ENCODE assay signal across 12 mouse cellular contexts in genomic region chr10:111171246-111171934, GRCm38 (mm10). TPM values are rescaled to one million over a fixed set of nuclear protein-coding genes. Genes with fewer than 3 reads are reported as not detected.
A peak's percentile ranks its signal among the peaks of the same experiment; 100 is the strongest.
DNase-seq lines count a peak whose midpoint lies in the region; ATAC-seq and TF ChIP-seq lines count a peak whose summit lies in the region.
"Had no signal": no experiment of that assay in that cellular context is flagged by ENCODE, and none has a peak within 500 bp of the region (broad histone marks: within the 10 kb centered on the region; RNA-seq: fewer than 3 reads in every experiment).

No protein-coding gene starts in this region.

- no peaks in the 10 kb centered on the region for H3K27me3 ChIP-seq in liver, embryonic 11.5 days (replicated peaks; ENCODE audit: control insufficient read depth, insufficient read depth, low read length)
- H3K27me3 ChIP-seq in MEL (ENCODE audit: control insufficient read depth in 1 of 2, insufficient read depth in 2 of 2, low read length in 2 of 2): no peaks in the 10 kb centered on the region
- no peaks in the 10 kb centered on the region for H3K27me3 ChIP-seq in liver, embryonic 13.5 days
- H3K27me3 ChIP-seq in hindbrain, embryonic 12.5 days: no peaks in the 10 kb centered on the region
- H3K27me3 ChIP-seq: forebrain, embryonic 15.5 days; limb, embryonic 13.5 days; neural tube, embryonic 15.5 days had no signal

- H3K4me1 ChIP-seq in liver, embryonic 11.5 days (replicated peaks; ENCODE audit: control insufficient read depth, insufficient read depth, low read length): peaks cover 35% of the 10 kb centered on the region
- peaks cover 43 to 46% of the 10 kb centered on the region in 2 experiments for H3K4me1 ChIP-seq in MEL (ENCODE audit: control insufficient read depth in 1 of 2, insufficient read depth in 2 of 2, low read length in 2 of 2)
- H3K4me1 ChIP-seq in liver, embryonic 13.5 days (replicated peaks): peaks cover 79% of the 10 kb centered on the region
- H3K4me1 ChIP-seq in hindbrain, embryonic 12.5 days: peaks cover 4% of the 10 kb centered on the region

- 0 out of 2 replicates have a peak overlapping the region, but pooled peaks have one; percentile 0 for H3K9ac ChIP-seq in liver, embryonic 11.5 days (ENCODE audit: low read depth, low read length)
- H3K9ac ChIP-seq in MEL (ENCODE audit: control insufficient read depth, low read depth, low read length, poor library complexity, severe bottlenecking): peak overlapping the region; percentile 8; the same call in 1 of the 2 replicates
- H3K9ac ChIP-seq in liver, embryonic 13.5 days: peak overlapping the region; percentile 42; the same call in 1 of the 2 replicates
- no peak overlapping the region for H3K9ac ChIP-seq in hindbrain, embryonic 12.5 days
- H3K9ac ChIP-seq: forebrain, embryonic 15.5 days; limb, embryonic 13.5 days; neural tube, embryonic 15.5 days had no signal

- no peak overlapping the region for H3K4me3 ChIP-seq in liver, embryonic 11.5 days (ENCODE audit: low read depth, low read length)
- H3K4me3 ChIP-seq in MEL (ENCODE audit: control insufficient read depth in 1 of 2, insufficient read depth in 1 of 2, low read depth in 2 of 2, low read length in 2 of 2): no peak overlapping the region
- H3K4me3 ChIP-seq in liver, embryonic 13.5 days (replicated peaks): no peak overlapping the region
- H3K4me3 ChIP-seq in hindbrain, embryonic 12.5 days: no peak overlapping the region
- H3K4me3 ChIP-seq: forebrain, embryonic 15.5 days; limb, embryonic 13.5 days; neural tube, embryonic 15.5 days had no signal

- WGBS in liver, embryonic 11.5 days: 83% methylated on average over 15 of the region's 15 CpGs
- 69% methylated on average over 15 of the region's 15 CpGs for WGBS in liver, embryonic 13.5 days (ENCODE audit: insufficient replicate concordance)
- WGBS in hindbrain, embryonic 12.5 days: 92% methylated on average over 15 of the region's 15 CpGs

- no peak for TF ChIP-seq CTCF in MEL (IDR thresholded peaks at IDR 0.05 in 2 of 3, conservative IDR thresholded peaks at IDR 0.05 in 1 of 3; ENCODE audit: control insufficient read depth in 1 of 3, insufficient read depth in 1 of 3, low read depth in 2 of 3, low read length in 3 of 3, poor library complexity in 1 of 3, severe bottlenecking in 1 of 3)

- no peak for TF ChIP-seq RAD21 in MEL (IDR thresholded peaks at IDR 0.05; ENCODE audit: low read depth, low read length)

- TF ChIP-seq POLR2A in MEL (IDR thresholded peaks at IDR 0.05; ENCODE audit: control insufficient read depth in 1 of 2, insufficient read depth in 1 of 2, low read depth in 1 of 2, low read length in 2 of 2, poor library complexity in 1 of 2): no peak

- no peaks in the 10 kb centered on the region for H3K9me3 ChIP-seq in liver, embryonic 11.5 days (ENCODE audit: control insufficient read depth, low read length)
- H3K9me3 ChIP-seq in MEL (replicated peaks; ENCODE audit: insufficient read depth, low read length): no peaks in the 10 kb centered on the region
- H3K9me3 ChIP-seq in liver, embryonic 13.5 days (replicated peaks): no peaks in the 10 kb centered on the region
- H3K9me3 ChIP-seq in hindbrain, embryonic 12.5 days (replicated peaks): no peaks in the 10 kb centered on the region
- H3K9me3 ChIP-seq: forebrain, embryonic 15.5 days; limb, embryonic 13.5 days; neural tube, embryonic 15.5 days had no signal

- peaks cover 79% of the 10 kb centered on the region for H3K79me2 ChIP-seq in MEL (ENCODE audit: control insufficient read depth, insufficient read depth, low read length, poor library complexity)

- no peak overlapping the region for H3K4me2 ChIP-seq in liver, embryonic 11.5 days
- H3K4me2 ChIP-seq in liver, embryonic 13.5 days: no peak overlapping the region
- no peak overlapping the region for H3K4me2 ChIP-seq in hindbrain, embryonic 12.5 days (replicated peaks)
- H3K4me2 ChIP-seq: forebrain, embryonic 15.5 days; limb, embryonic 13.5 days; neural tube, embryonic 15.5 days had no signal

- no peak overlapping the region for H3K27ac ChIP-seq in liver, embryonic 11.5 days (ENCODE audit: low read depth, low read length)
- no peak overlapping the region for H3K27ac ChIP-seq in MEL (ENCODE audit: control insufficient read depth, low read depth, low read length)
- no peak overlapping the region for H3K27ac ChIP-seq in liver, embryonic 13.5 days
- no peak overlapping the region for H3K27ac ChIP-seq in hindbrain, embryonic 12.5 days
- H3K27ac ChIP-seq: forebrain, embryonic 15.5 days; limb, embryonic 13.5 days; neural tube, embryonic 15.5 days had no signal

- TF ChIP-seq EP300 in MEL (IDR thresholded peaks at IDR 0.05; ENCODE audit: low read depth in 1 of 2, low read length in 2 of 2): no peak

- DNase-seq in liver, embryonic 11.5 days (ENCODE audit: low spot score): no peak
- no peak for DNase-seq in liver
- no peak for DNase-seq in MEL (ENCODE audit: low read depth, low spot score)
- DNase-seq in liver, embryonic 13.5 days: no peak
- peak; percentile 59 for DNase-seq in thymus, postnatal 14 days
- no peak for DNase-seq in adipocyte (ENCODE audit: low spot score)
- DNase-seq: gastrocnemius, postnatal 25 days had no signal

- H3K36me3 ChIP-seq in liver, embryonic 11.5 days (ENCODE audit: control insufficient read depth, insufficient read depth, low read length): no peaks in the 10 kb centered on the region
- peaks cover 2 to 71% of the 10 kb centered on the region in 2 experiments for H3K36me3 ChIP-seq in MEL (ENCODE audit: control insufficient read depth in 1 of 2, insufficient read depth in 2 of 2, low read length in 2 of 2)
- no peaks in the 10 kb centered on the region for H3K36me3 ChIP-seq in liver, embryonic 13.5 days
- H3K36me3 ChIP-seq in hindbrain, embryonic 12.5 days: no peaks in the 10 kb centered on the region
- H3K36me3 ChIP-seq: forebrain, embryonic 15.5 days; limb, embryonic 13.5 days; neural tube, embryonic 15.5 days had no signal

- no peak for ATAC-seq in liver, embryonic 11.5 days (replicated peaks; ENCODE audit: low FRiP score)
- no peak for ATAC-seq in liver, embryonic 13.5 days (ENCODE audit: low read depth)
- ATAC-seq in hindbrain, embryonic 12.5 days (ENCODE audit: low FRiP score): no peak
- ATAC-seq: forebrain, embryonic 15.5 days; hindbrain, embryonic 16.5 days had no signal

TF ChIP-seq in MEL, 35 proteins besides CTCF, POLR2A, EP300 and RAD21:
- TF ChIP-seq ELF1 (IDR thresholded peaks at IDR 0.05; ENCODE audit: low read depth, low read length): no peak
- TF ChIP-seq ETS1 (IDR thresholded peaks at IDR 0.05; ENCODE audit: low read depth, low read length): no peak
- no peak for TF ChIP-seq MYC (IDR thresholded peaks at IDR 0.05; ENCODE audit: low read depth, low read length)
- TF ChIP-seq KAT2A (conservative IDR thresholded peaks at IDR 0.05; ENCODE audit: low read depth, low read length): no peak
- no peak for TF ChIP-seq TBP (IDR thresholded peaks at IDR 0.05; ENCODE audit: low read depth, low read length)
- no peak for TF ChIP-seq CHD1 (IDR thresholded peaks at IDR 0.05; ENCODE audit: low read depth, low read length)
- no peak for TF ChIP-seq NRF1 (IDR thresholded peaks at IDR 0.05; ENCODE audit: insufficient read depth, low read depth, low read length, poor library complexity, severe bottlenecking)
- no peak for TF ChIP-seq MXI1 (IDR thresholded peaks at IDR 0.05; ENCODE audit: low read depth, low read length)
- no peak for TF ChIP-seq POLR2AphosphoS2 (IDR thresholded peaks at IDR 0.05; ENCODE audit: low read length)
- TF ChIP-seq ZMIZ1 (IDR thresholded peaks at IDR 0.05; ENCODE audit: low read depth, low read length): no peak
- TF ChIP-seq MYB (IDR thresholded peaks at IDR 0.05; ENCODE audit: low read depth, low read length): no peak
- no peak for TF ChIP-seq USF2 (IDR thresholded peaks at IDR 0.05; ENCODE audit: borderline replicate concordance in 1 of 2, insufficient read depth in 1 of 2, low read depth in 1 of 2, low read length in 2 of 2)
- no peak for TF ChIP-seq MAX (IDR thresholded peaks at IDR 0.05; ENCODE audit: low read length)
- TF ChIP-seq JUND (IDR thresholded peaks at IDR 0.05; ENCODE audit: low read depth, low read length): no peak
TF ChIP-seq in MEL: peak in this region for 0.

RNA-seq across cellular contexts. Expression of gene Osbpl8, which starts 6.8 kb away (rescaled TPM):
- 10.9 and 11.2 TPM in 2 replicates for polyA plus RNA-seq in liver, embryonic 11.5 days (2014; fragmentation: Nextera tagmentation; extraction: Ambion mirVana)
- 44.8 and 65.7 TPM in 2 replicates for total RNA-seq in MEL (2012; rRNA removed)
- polyA plus RNA-seq in MEL (2012; ENCODE audit: insufficient read depth in 1 of 2, insufficient read length in 2 of 2, low read depth in 1 of 2, low replicate concordance in 2 of 2, missing spikeins in 1 of 2): 10 to 100 TPM; 26.2 to 33.4 TPM
- 7.6 and 9.3 TPM in 2 replicates for polyA plus RNA-seq in liver, embryonic 13.5 days (2015; fragmentation: Nextera tagmentation; extraction: Ambion mirVana)
- 22.4 and 24.0 TPM in 2 replicates for polyA plus RNA-seq in hindbrain, embryonic 12.5 days (2016; fragmentation: Nextera tagmentation; extraction: Ambion mirVana)
